Mouse (Mus musculus): ENCODE measurements around the gene Inpp4a. TPM values are rescaled to one million over a fixed set of nuclear protein-coding genes. Genes with fewer than 3 reads are reported as not detected.

Gene Inpp4a
- polyA plus RNA-seq, 1 experiment, result 4.9 TPM

GRCm38 (mm10) chr1:37359395-37360092 lies 59.9 kb downstream of the Inpp4a start:
- H3ac ChIP-seq (ENCODE audit: control insufficient read depth, insufficient read length), result no peak overlapping the region
- TF ChIP-seq USF1 (IDR thresholded peaks at IDR 0.05; ENCODE audit: low read depth), result no peak
- TF ChIP-seq POLR2AphosphoS2 (IDR thresholded peaks at IDR 0.05; ENCODE audit: insufficient read length, low read depth), result no peak
- TF ChIP-seq TCF12 (IDR thresholded peaks at IDR 0.05; ENCODE audit: insufficient read depth, poor library complexity, severe bottlenecking), result no peak
- TF ChIP-seq E2F4 (IDR thresholded peaks at IDR 0.05; ENCODE audit: insufficient read depth), result no peak
- no peak for TF ChIP-seq MYOG (IDR thresholded peaks at IDR 0.05; ENCODE audit: control insufficient read depth in 1 of 3, insufficient read depth in 1 of 3, insufficient read length in 2 of 3, low read depth in 2 of 3)
- no peak for TF ChIP-seq MAX (IDR thresholded peaks at IDR 0.05; ENCODE audit: low read depth)
- no peak for TF ChIP-seq CEBPB (IDR thresholded peaks at IDR 0.05; ENCODE audit: insufficient read depth, poor library complexity, severe bottlenecking)
- TF ChIP-seq MYOD1 (IDR thresholded peaks at IDR 0.05; ENCODE audit: control insufficient read depth in 1 of 3, insufficient read length in 2 of 3, low read depth in 2 of 3), result no peak
- TF ChIP-seq SRF (IDR thresholded peaks at IDR 0.05; ENCODE audit: control insufficient read depth, insufficient read length, low read depth), result no peak
- no peak for TF ChIP-seq REST (IDR thresholded peaks at IDR 0.05; ENCODE audit: insufficient read depth, insufficient read length)
- TF ChIP-seq TCF3 (IDR thresholded peaks at IDR 0.05; ENCODE audit: insufficient read length, low read depth), result no peak
- no peak for TF ChIP-seq POLR2A (IDR thresholded peaks at IDR 0.05; ENCODE audit: insufficient read length, low read depth)
- no peaks in the 10 kb centered on the region for H3K27me3 ChIP-seq (ENCODE audit: control insufficient read depth, insufficient read depth, insufficient read length)
- H3K36me3 ChIP-seq (ENCODE audit: control insufficient read depth, insufficient read depth), result no peaks in the 10 kb centered on the region
- H3K79me2 ChIP-seq (ENCODE audit: control insufficient read depth, insufficient read depth), result no peaks in the 10 kb centered on the region
- no peak overlapping the region for H3K4me2 ChIP-seq (ENCODE audit: low read depth)
- no peak overlapping the region for H3K4me3 ChIP-seq

DNA sequence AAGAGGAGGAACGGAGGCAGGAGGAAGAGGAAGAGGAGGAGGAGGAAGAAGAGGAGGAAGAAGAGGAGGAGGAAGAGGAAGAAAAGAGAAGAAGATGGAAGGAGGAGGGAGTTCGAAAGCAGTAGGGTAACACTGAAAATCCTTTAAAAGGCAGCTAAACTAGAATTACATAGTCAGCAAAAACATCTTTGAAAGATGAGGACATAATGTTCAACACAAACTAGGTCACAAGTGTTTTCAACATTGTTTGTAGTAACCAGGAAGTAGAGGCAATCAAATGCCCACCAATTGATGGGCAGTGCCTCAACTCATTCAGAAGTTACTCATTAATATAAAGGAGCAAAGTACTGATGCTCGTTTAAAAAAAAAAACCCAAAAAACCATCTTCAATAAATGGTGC lies 61.1 kb downstream of the Inpp4a start:
- Histone ChIP-seq H3ac (ENCODE audit: control insufficient read depth, insufficient read length) (no peak overlapping the region), H3K27me3 (ENCODE audit: control insufficient read depth, insufficient read depth, insufficient read length) (no peaks in the 10 kb centered on the region), H3K36me3 (ENCODE audit: control insufficient read depth, insufficient read depth) (no peaks in the 10 kb centered on the region), H3K79me2 (ENCODE audit: control insufficient read depth, insufficient read depth) (no peaks in the 10 kb centered on the region), H3K4me3 (no peak overlapping the region), H3K4me2 (ENCODE audit: low read depth) (no peak overlapping the region)
- TF ChIP-seq CEBPB (IDR thresholded peaks at IDR 0.05; ENCODE audit: insufficient read depth, poor library complexity, severe bottlenecking), result no peak
- no peak for TF ChIP-seq MAX (IDR thresholded peaks at IDR 0.05; ENCODE audit: low read depth)
- TF ChIP-seq REST (IDR thresholded peaks at IDR 0.05; ENCODE audit: insufficient read depth, insufficient read length), result no peak
- TF ChIP-seq E2F4 (IDR thresholded peaks at IDR 0.05; ENCODE audit: insufficient read depth), result no peak
- no peak for TF ChIP-seq MYOG (IDR thresholded peaks at IDR 0.05; ENCODE audit: control insufficient read depth in 1 of 3, insufficient read depth in 1 of 3, insufficient read length in 2 of 3, low read depth in 2 of 3)
- TF ChIP-seq POLR2A (IDR thresholded peaks at IDR 0.05; ENCODE audit: insufficient read length, low read depth), result no peak
- no peak for TF ChIP-seq SRF (IDR thresholded peaks at IDR 0.05; ENCODE audit: control insufficient read depth, insufficient read length, low read depth)
- TF ChIP-seq USF1 (IDR thresholded peaks at IDR 0.05; ENCODE audit: low read depth), result no peak
- no peak for TF ChIP-seq TCF3 (IDR thresholded peaks at IDR 0.05; ENCODE audit: insufficient read length, low read depth)
- TF ChIP-seq MYOD1 (IDR thresholded peaks at IDR 0.05; ENCODE audit: control insufficient read depth in 1 of 3, insufficient read length in 2 of 3, low read depth in 2 of 3), result no peak

GRCm38 (mm10) chr1:37362721-37363120 lies 63.1 kb downstream of the Inpp4a start:
- Histone ChIP-seq H3K79me2 (ENCODE audit: control insufficient read depth, insufficient read depth) (no peaks in the 10 kb centered on the region), H3K4me3 (no peak overlapping the region), H3K27me3 (ENCODE audit: control insufficient read depth, insufficient read depth, insufficient read length) (no peaks in the 10 kb centered on the region), H3ac (ENCODE audit: control insufficient read depth, insufficient read length) (no peak overlapping the region), H3K36me3 (ENCODE audit: control insufficient read depth, insufficient read depth) (no peaks in the 10 kb centered on the region), H3K4me2 (ENCODE audit: low read depth) (no peak overlapping the region)
- TF ChIP-seq CEBPB (IDR thresholded peaks at IDR 0.05; ENCODE audit: insufficient read depth, poor library complexity, severe bottlenecking) (no peak), TCF12 (IDR thresholded peaks at IDR 0.05; ENCODE audit: insufficient read depth, poor library complexity, severe bottlenecking) (no peak), MAX (IDR thresholded peaks at IDR 0.05; ENCODE audit: low read depth) (no peak)

DNA sequence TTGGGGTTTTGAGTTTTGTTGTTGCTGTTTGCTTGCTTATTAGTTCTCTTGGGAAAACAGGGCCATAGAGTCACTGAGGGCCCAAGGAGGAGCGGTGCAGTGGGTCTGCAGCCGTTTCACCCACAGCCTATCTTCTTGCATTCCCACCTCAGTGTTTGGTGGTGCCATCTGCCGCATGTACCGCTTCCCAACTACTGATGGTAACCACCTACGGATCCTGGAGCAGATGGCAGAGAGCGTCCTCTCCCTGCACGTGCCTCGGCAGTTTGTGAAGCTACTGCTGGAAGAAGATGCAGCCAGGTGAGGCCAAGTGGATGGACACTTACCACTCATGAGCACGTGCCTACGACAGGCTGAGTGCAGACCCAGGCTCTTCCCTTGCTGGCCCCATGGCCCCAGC lies 68.5 kb downstream of the Inpp4a start:
- Histone ChIP-seq H3K4me3 (no peak overlapping the region), H3K36me3 (ENCODE audit: control insufficient read depth, insufficient read depth) (no peaks in the 10 kb centered on the region), H3ac (ENCODE audit: control insufficient read depth, insufficient read length) (no peak overlapping the region), H3K27me3 (ENCODE audit: control insufficient read depth, insufficient read depth, insufficient read length) (no peaks in the 10 kb centered on the region), H3K79me2 (ENCODE audit: control insufficient read depth, insufficient read depth) (no peaks in the 10 kb centered on the region), H3K4me2 (ENCODE audit: low read depth) (no peak overlapping the region)
- TF ChIP-seq USF1 (IDR thresholded peaks at IDR 0.05; ENCODE audit: low read depth) (no peak), REST (IDR thresholded peaks at IDR 0.05; ENCODE audit: insufficient read depth, insufficient read length) (no peak), MYOG (IDR thresholded peaks at IDR 0.05; ENCODE audit: control insufficient read depth in 1 of 3, insufficient read depth in 1 of 3, insufficient read length in 2 of 3, low read depth in 2 of 3) (no peak), POLR2A (IDR thresholded peaks at IDR 0.05; ENCODE audit: insufficient read length, low read depth) (no peak), MYOD1 (IDR thresholded peaks at IDR 0.05; ENCODE audit: control insufficient read depth in 1 of 3, insufficient read length in 2 of 3, low read depth in 2 of 3) (no peak), TCF12 (IDR thresholded peaks at IDR 0.05; ENCODE audit: insufficient read depth, poor library complexity, severe bottlenecking) (no peak), CEBPB (IDR thresholded peaks at IDR 0.05; ENCODE audit: insufficient read depth, poor library complexity, severe bottlenecking) (no peak), E2F4 (IDR thresholded peaks at IDR 0.05; ENCODE audit: insufficient read depth) (no peak), TCF3 (IDR thresholded peaks at IDR 0.05; ENCODE audit: insufficient read length, low read depth) (no peak), MAX (IDR thresholded peaks at IDR 0.05; ENCODE audit: low read depth) (no peak), POLR2AphosphoS2 (IDR thresholded peaks at IDR 0.05; ENCODE audit: insufficient read length, low read depth) (no peak)

Measured in myocyte (in vitro differentiated cells).